Mouse (Mus musculus): ENCODE measurements at regions not wholly inside any gene's neighbourhood (a gene's known extent, or its start where the extent isn't known, plus 50 kb on each side); places are given as distances from the start of the nearest gene placed in this dataset.
A peak's percentile ranks its signal among the peaks of the same experiment; 100 is the strongest.

- no peak for DNase-seq (ENCODE audit: low spot score in 2 of 2)
These were observed 134.6 kb downstream of the Hao1 start for GRCm38 (mm10) chr2:134419581-134419980.

- no peak for DNase-seq (ENCODE audit: low spot score in 2 of 2)
These were observed 154.6 kb downstream of the Hao1 start for GRCm38 (mm10) chr2:134399564-134399963.

- DNase-seq (ENCODE audit: low spot score in 2 of 2): no peak
These were observed 160.7 kb downstream of the Hao1 start for GRCm38 (mm10) chr2:134393421-134393820.

- DNase-seq (ENCODE audit: low spot score in 2 of 2): no peak
These were observed 179.1 kb downstream of the Hao1 start for GRCm38 (mm10) chr2:134375116-134375515.

- peak in 1 of 2 experiments; percentile 15 for DNase-seq (ENCODE audit: low spot score in 2 of 2)
These were observed 203.2 kb downstream of the Hao1 start for GRCm38 (mm10) chr2:134350894-134351501.

GRCm38 (mm10) chr2:134350442-134350841, 203.7 kb downstream of the Hao1 start:
- no peak for DNase-seq (ENCODE audit: low spot score in 2 of 2)

GRCm38 (mm10) chr2:134342515-134343140, 211.5 kb downstream of the Hao1 start:
- no peak for DNase-seq (ENCODE audit: low spot score in 2 of 2)

GRCm38 (mm10) chr2:134308092-134308491, 246.1 kb downstream of the Hao1 start:
- DNase-seq (ENCODE audit: low spot score in 2 of 2): no peak

GRCm38 (mm10) chr2:134290126-134290691, 264.0 kb downstream of the Hao1 start:
- no peak for DNase-seq (ENCODE audit: low spot score in 2 of 2)

GRCm38 (mm10) chr2:134275881-134276280, 278.3 kb downstream of the Hao1 start:
- DNase-seq (ENCODE audit: low spot score in 2 of 2): no peak

- DNase-seq (ENCODE audit: low spot score in 2 of 2): no peak
These were observed 285.7 kb downstream of the Hao1 start for GRCm38 (mm10) chr2:134268466-134268865.
